Mouse (Mus musculus): ENCODE measurements around the gene Fancg. TPM values are rescaled to one million over a fixed set of nuclear protein-coding genes. Genes with fewer than 3 reads are reported as not detected.
"Not testable (repeated sequence)": the region's sequence is repeated elsewhere in the genome, so short reads cannot be mapped to it uniquely, and the experiment has no call there.

Fancg gene
- polyA plus RNA-seq, 1 experiment from 2014 or later: 5.2 TPM

DNA sequence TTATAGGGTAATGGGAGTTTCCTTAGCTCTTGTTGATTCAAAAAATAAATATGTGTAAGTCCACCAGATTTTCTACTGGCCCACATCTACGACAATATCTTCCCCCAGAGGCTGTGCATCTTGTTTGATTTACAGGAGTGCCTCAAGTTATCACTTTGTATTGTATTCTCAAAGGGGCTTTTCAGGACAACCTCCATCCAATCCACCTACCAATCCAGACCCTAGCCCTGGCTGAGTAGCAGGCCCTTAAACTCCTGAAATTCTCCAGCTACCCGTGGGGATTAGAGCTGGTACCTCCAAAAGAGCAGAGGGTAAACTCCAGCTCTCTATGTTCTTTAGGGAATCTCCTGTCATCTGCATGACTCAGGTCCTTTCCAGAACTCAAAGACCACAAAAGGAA, 12.3 kb downstream of the Fancg start:
- WGBS: 38% methylated on average over 2 of the region's 2 CpGs
- Histone ChIP-seq H3K27ac (ENCODE audit: low read depth, low read length) (no peak overlapping the region), H3K27me3 (replicated peaks; ENCODE audit: control insufficient read depth, insufficient read depth, low read length) (no peaks in the 10 kb centered on the region), H3K9me3 (ENCODE audit: control insufficient read depth) (no peaks in the 10 kb centered on the region), H3K4me2 (replicated peaks; ENCODE audit: low read depth) (peak overlapping the region; percentile 72), H3K9ac (ENCODE audit: low read depth, low read length) (0 out of 2 replicates have a peak overlapping the region, but pooled peaks have one; percentile 98), H3K36me3 (ENCODE audit: control insufficient read depth, insufficient read depth) (peaks cover 25% of the 10 kb centered on the region), H3K4me1 (replicated peaks; ENCODE audit: control insufficient read depth, insufficient read depth, low read length) (peaks cover 8% of the 10 kb centered on the region; the same call in 1 of the 2 replicates), H3K4me3 (ENCODE audit: low read depth, low read length) (no peak overlapping the region)
- ATAC-seq: no peak
- no peak for TF ChIP-seq CTCF (IDR thresholded peaks at IDR 0.05; ENCODE audit: low read depth)

DNA sequence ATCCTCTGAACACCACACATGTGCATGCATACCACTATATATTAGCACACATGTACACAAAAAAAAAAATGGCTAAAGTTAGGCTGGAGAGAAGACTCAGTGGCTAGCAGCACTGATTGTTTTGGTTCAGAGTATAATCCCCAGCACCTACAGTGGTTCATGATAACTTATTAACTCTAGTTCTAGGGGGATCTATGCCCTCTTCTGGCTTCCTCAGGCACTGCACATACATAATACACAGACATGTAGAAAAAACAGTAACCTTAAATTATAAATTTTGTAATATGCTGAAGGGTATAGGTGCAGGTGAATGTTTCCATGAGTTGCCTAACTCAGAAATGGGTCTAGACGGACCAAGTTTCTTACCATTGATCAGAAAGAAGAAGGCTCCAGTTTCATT, 22.0 kb downstream of the Fancg start:
- no peaks in the 10 kb centered on the region for H3K4me1 ChIP-seq (replicated peaks; ENCODE audit: control insufficient read depth, insufficient read depth, low read length)
- WGBS: 89% methylated on average over 1 of the region's 1 CpGs
- H3K27me3 ChIP-seq (replicated peaks; ENCODE audit: control insufficient read depth, insufficient read depth, low read length): no peaks in the 10 kb centered on the region
- H3K4me3 ChIP-seq (ENCODE audit: low read depth, low read length): no peak overlapping the region
- no peak overlapping the region for H3K4me2 ChIP-seq (replicated peaks; ENCODE audit: low read depth)
- no peak overlapping the region for H3K9ac ChIP-seq (ENCODE audit: low read depth, low read length)
- ATAC-seq: no peak
- no peak overlapping the region for H3K27ac ChIP-seq (ENCODE audit: low read depth, low read length)
- no peaks in the 10 kb centered on the region for H3K9me3 ChIP-seq (ENCODE audit: control insufficient read depth)
- TF ChIP-seq CTCF (IDR thresholded peaks at IDR 0.05; ENCODE audit: low read depth): peak; percentile 42; the same call in 1 of the 2 replicates
- H3K36me3 ChIP-seq (ENCODE audit: control insufficient read depth, insufficient read depth): peaks cover 94% of the 10 kb centered on the region

DNA sequence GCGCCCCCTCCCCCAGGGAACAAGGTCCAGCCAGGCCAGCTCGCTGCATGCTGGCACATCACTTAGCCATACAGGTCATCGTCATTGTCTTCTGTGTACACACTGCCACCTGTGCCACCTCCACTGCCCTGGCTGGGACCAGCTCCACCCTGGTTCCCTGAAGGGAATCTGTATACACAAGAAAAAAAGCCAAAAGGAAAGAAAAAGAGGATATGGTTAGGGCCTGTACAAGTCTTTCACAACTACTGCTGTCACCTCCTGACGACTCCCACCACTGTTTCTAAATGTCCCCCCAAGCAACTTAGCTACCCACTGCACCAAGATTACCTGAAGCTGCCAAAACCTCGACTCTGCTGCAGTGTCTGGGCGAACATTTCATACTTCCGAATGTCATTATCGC, 29.8 kb downstream of the Fancg start:
- H3K9ac ChIP-seq (ENCODE audit: low read depth, low read length); H3K9me3 ChIP-seq (ENCODE audit: control insufficient read depth); H3K4me1 ChIP-seq (replicated peaks; ENCODE audit: control insufficient read depth, insufficient read depth, low read length); H3K4me3 ChIP-seq (ENCODE audit: low read depth, low read length); H3K4me2 ChIP-seq (replicated peaks; ENCODE audit: low read depth); H3K27me3 ChIP-seq (replicated peaks; ENCODE audit: control insufficient read depth, insufficient read depth, low read length); H3K27ac ChIP-seq (ENCODE audit: low read depth, low read length): not testable (repeated sequence)
- ATAC-seq: 0 out of 2 replicates have a peak, but pooled peaks have one; percentile 4
- H3K36me3 ChIP-seq (ENCODE audit: control insufficient read depth, insufficient read depth): peaks cover 65% of the 10 kb centered on the region
- WGBS: 86% methylated on average over 7 of the region's 8 CpGs

DNA sequence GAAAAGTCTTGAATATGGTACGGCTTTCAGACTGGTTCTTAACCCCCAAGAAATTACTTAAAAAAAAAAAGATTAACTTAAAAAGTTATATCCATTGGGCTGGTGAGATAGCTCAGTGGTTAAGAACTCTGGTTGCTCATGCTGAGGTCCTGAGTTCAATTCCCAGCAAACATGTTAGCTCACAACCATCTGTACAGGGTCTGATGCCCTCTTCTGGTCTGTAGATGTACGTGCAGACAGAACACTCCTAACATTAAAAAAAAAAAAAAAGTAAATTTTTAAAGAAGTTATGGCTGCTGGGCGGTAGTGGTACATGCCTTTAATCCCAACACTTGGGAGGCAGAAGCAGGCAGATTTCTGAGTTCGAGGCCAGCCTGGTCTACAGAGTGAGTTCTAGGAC, 32.2 kb downstream of the Fancg start:
- Histone ChIP-seq H3K36me3 (ENCODE audit: control insufficient read depth, insufficient read depth) (peaks cover 42% of the 10 kb centered on the region), H3K4me3 (ENCODE audit: low read depth, low read length) (no peak overlapping the region), H3K27ac (ENCODE audit: low read depth, low read length) (no peak overlapping the region), H3K4me1 (replicated peaks; ENCODE audit: control insufficient read depth, insufficient read depth, low read length) (no peaks in the 10 kb centered on the region), H3K27me3 (replicated peaks; ENCODE audit: control insufficient read depth, insufficient read depth, low read length) (no peaks in the 10 kb centered on the region), H3K4me2 (replicated peaks; ENCODE audit: low read depth) (no peak overlapping the region), H3K9me3 (ENCODE audit: control insufficient read depth) (no peaks in the 10 kb centered on the region), H3K9ac (ENCODE audit: low read depth, low read length) (no peak overlapping the region)
- ATAC-seq: no peak
- peak; percentile 45 for TF ChIP-seq CTCF (IDR thresholded peaks at IDR 0.05; ENCODE audit: low read depth)
- 92% methylated on average over 4 of the region's 4 CpGs for WGBS

DNA sequence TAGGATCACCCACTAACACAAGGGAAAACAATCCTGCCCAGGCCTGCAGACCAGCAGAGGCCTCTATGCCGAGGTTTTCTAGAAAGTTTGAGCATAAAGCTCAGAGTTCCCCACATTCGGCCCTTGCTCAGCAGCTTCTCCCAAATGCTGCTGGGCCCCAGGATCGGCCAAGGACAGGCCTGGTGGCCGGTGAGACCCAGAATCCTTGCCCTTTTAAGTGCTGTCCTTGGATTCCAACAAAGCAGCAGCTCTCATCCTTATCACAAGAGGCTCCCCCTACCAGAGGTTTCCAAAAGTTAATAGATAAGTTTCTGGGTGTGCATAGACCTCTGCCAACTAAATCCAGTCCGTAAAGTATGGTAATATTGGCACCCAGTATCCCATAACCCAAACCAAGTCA, 36.4 kb downstream of the Fancg start:
- no peak for ATAC-seq
- H3K4me1 ChIP-seq (replicated peaks; ENCODE audit: control insufficient read depth, insufficient read depth, low read length): no peaks in the 10 kb centered on the region
- H3K27ac ChIP-seq (ENCODE audit: low read depth, low read length): no peak overlapping the region
- peaks cover 6% of the 10 kb centered on the region for H3K36me3 ChIP-seq (ENCODE audit: control insufficient read depth, insufficient read depth)
- WGBS: 74% methylated on average over 5 of the region's 5 CpGs
- H3K9ac ChIP-seq (ENCODE audit: low read depth, low read length): no peak overlapping the region
- no peak overlapping the region for H3K4me2 ChIP-seq (replicated peaks; ENCODE audit: low read depth)
- no peaks in the 10 kb centered on the region for H3K27me3 ChIP-seq (replicated peaks; ENCODE audit: control insufficient read depth, insufficient read depth, low read length)
- no peaks in the 10 kb centered on the region for H3K9me3 ChIP-seq (ENCODE audit: control insufficient read depth)
- no peak overlapping the region for H3K4me3 ChIP-seq (ENCODE audit: low read depth, low read length)
- no peak for TF ChIP-seq CTCF (IDR thresholded peaks at IDR 0.05; ENCODE audit: low read depth)

DNA sequence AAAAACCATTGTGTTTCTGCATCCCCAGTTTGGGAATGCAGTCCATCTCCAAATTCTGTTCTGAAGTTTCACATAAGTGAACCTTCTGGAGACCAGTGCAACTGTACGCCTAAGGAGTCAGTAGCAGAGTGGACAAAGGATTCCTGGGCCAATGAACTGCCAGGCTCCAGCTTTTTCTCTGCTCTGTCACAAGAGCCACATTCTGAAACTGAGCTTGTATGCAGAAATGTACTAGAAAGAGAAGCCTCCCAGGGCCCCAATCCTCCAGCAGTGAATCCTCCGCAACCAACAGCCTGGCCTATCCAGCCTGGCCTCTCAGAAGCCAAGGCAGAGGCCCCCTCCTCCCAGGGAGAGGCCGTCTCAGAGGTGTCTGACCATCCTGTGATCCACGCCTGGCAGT, 37.4 kb downstream of the Fancg start:
- Histone ChIP-seq H3K27ac (ENCODE audit: low read depth, low read length) (no peak overlapping the region), H3K4me3 (ENCODE audit: low read depth, low read length) (no peak overlapping the region), H3K4me1 (replicated peaks; ENCODE audit: control insufficient read depth, insufficient read depth, low read length) (no peaks in the 10 kb centered on the region), H3K9ac (ENCODE audit: low read depth, low read length) (no peak overlapping the region), H3K36me3 (ENCODE audit: control insufficient read depth, insufficient read depth) (no peaks in the 10 kb centered on the region), H3K9me3 (ENCODE audit: control insufficient read depth) (no peaks in the 10 kb centered on the region), H3K4me2 (replicated peaks; ENCODE audit: low read depth) (no peak overlapping the region), H3K27me3 (replicated peaks; ENCODE audit: control insufficient read depth, insufficient read depth, low read length) (no peaks in the 10 kb centered on the region)
- 72% methylated on average over 4 of the region's 4 CpGs for WGBS
- no peak for TF ChIP-seq CTCF (IDR thresholded peaks at IDR 0.05; ENCODE audit: low read depth)
- no peak for ATAC-seq

DNA sequence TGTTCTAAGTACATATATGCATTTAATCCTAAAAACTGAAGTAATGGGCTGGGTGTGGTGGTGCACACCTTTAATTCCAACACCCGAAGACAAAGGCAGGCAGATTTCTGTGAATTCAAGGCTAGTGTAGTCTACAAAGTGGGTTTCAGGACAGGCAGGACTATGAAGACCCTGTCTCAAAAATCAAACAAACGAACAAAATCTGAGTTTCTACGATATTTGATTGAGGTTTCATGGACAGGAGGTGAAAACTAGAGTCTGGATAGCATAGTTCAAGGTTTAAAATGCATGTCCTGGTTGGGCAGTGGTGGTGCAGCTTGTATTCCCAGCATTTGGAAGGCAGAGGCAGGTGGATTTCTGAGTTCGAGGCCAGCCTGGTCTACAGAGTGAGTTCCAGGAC, 41.0 kb downstream of the Fancg start, which contains the start of gene 1700022I11Rik:
1700022I11Rik (plus strand) TSS at position 301 of the 400 bp plus-strand sequence.
- Histone ChIP-seq H3K4me3 (ENCODE audit: low read depth, low read length) (no peak within 1 kb of the TSS), H3K4me2 (replicated peaks; ENCODE audit: low read depth) (no peak within 1 kb of the TSS), H3K4me1 (replicated peaks; ENCODE audit: control insufficient read depth, insufficient read depth, low read length) (no peaks in the 10 kb centered on the region), H3K27me3 (replicated peaks; ENCODE audit: control insufficient read depth, insufficient read depth, low read length) (peaks cover 3% of the 10 kb centered on the region; the same call in 1 of the 2 replicates), H3K27ac (ENCODE audit: low read depth, low read length) (no peak within 1 kb of the TSS), H3K9ac (ENCODE audit: low read depth, low read length) (no peak within 1 kb of the TSS), H3K36me3 (ENCODE audit: control insufficient read depth, insufficient read depth) (no peaks in the 10 kb centered on the region), H3K9me3 (ENCODE audit: control insufficient read depth) (no peaks in the 10 kb centered on the region)
- no peak for ATAC-seq
- WGBS: 91% methylated on average over 4 of the region's 4 CpGs
- TF ChIP-seq CTCF (IDR thresholded peaks at IDR 0.05; ENCODE audit: low read depth): no peak

Measured in intestine, postnatal 0 days (tissue).